Mouse (Mus musculus): ENCODE data around the gene Tcf23. TPM values are rescaled to one million over a fixed set of nuclear protein-coding genes. Genes with fewer than 3 reads are reported as not detected.

Gene Tcf23
- total and polyA plus RNA-seq, 3 experiments = not detected

DNA sequence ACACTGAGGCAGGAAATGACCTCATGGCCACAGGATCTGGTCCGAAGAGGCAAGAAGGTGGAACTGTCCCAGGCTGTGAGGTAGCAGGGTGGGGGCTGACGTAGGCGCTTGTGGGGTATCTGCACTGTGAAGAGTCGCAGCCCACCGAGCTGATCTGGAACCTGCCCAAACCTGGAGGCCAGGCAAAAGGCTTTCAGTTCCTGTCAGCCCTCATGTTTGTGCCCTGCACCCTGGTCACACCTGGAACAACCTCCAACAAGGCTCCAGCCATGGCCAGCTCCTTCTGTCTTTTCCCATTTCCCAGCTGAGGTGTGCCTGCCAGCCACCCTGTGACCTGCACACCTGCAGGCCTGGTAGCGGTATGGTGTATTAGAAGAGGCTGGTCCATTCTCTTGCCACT is 10.6 kb upstream of the Tcf23 start:
- Histone ChIP-seq H3K36me3 (replicated peaks in 1 of 2; ENCODE audit: control insufficient read depth in 1 of 2, insufficient read depth in 1 of 2, low read length in 1 of 2) (peaks cover 48 to 52% of the 10 kb centered on the region in 2 experiments), H3K27ac (ENCODE audit: insufficient read depth, low read depth) (no peak overlapping the region), H3K4me2 (ENCODE audit: insufficient read depth, low read depth, poor library complexity, severe bottlenecking) (no peak overlapping the region), H3K9ac (ENCODE audit: insufficient read depth, low read depth) (no peak overlapping the region), H3K4me3 (replicated peaks in 1 of 3; ENCODE audit: low read depth in 2 of 3, low read length in 2 of 3, poor library complexity in 1 of 3) (peak overlapping the region in 1 of 3 experiments; percentile 14), H3K27me3 (replicated peaks) (no peaks in the 10 kb centered on the region), H3K79me2 (replicated peaks; ENCODE audit: control insufficient read depth, extremely low read depth, insufficient read depth, poor library complexity, severe bottlenecking) (peaks cover 18% of the 10 kb centered on the region), H3K4me1 (ENCODE audit: control insufficient read depth in 1 of 2, insufficient read depth in 2 of 2) (peaks cover 14 to 35% of the 10 kb centered on the region in 2 experiments), H3K9me3 (replicated peaks; ENCODE audit: low read length) (peaks cover 5% of the 10 kb centered on the region)
- no peak for TF ChIP-seq JUND (conservative IDR thresholded peaks at IDR 0.05; ENCODE audit: low read depth, low read length)
- TF ChIP-seq RCOR1 (conservative IDR thresholded peaks at IDR 0.05; ENCODE audit: low read depth, low read length) = no peak
- no peak for TF ChIP-seq NRF1 (IDR thresholded peaks at IDR 0.05; ENCODE audit: low read depth, low read length)
- no peak for TF ChIP-seq POLR2A (IDR thresholded peaks at IDR 0.05; ENCODE audit: low read depth, low read length)
- dilution Hi-C loops (cut with MboI; ENCODE audit: extremely low pct_ligation_motif_present, extremely low pct_unique_long_range_greater_than_20kb, low sequenced_read_pairs) = no loop called here
- in situ Hi-C loops (cut with MboI; ENCODE audit: low pct_ligation_motif_present, low pct_unique_long_range_greater_than_20kb, low sequenced_read_pairs) = no loop called here
- no peak for DNase-seq (ENCODE audit: extremely low read depth)

DNA sequence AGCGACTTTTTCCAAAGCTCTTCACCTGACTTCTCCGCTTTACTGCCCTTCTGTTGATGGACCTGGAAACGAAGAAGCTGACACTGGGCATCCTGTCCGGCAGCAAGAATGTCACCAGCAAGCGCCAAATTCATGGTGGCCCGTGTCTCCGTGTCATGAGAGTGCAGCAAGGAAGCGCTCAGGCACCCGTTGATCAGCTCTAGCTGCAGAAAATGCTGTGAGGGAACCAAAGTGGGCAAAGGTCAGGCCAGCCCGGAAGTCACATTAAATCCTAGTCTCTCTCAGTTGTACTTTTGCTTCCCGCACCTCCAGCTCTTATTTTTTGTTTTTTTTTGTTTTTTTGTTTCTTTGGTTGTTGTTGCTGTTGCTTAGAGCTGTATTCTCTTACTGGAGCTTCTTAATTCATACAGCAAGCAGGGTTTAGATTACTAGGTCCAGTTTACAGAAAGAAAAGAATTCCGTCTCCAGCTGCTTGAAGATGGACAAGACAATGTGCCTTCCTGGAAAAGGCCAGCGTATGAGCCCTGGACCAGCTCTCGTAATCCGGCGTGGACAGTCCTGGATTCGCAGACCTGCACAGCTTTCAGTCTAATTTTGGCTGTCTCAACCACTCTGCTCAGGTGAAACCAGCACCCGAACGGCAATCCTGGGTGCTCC is 9.1 kb upstream of the Tcf23 start:
- dilution Hi-C loops (cut with MboI; ENCODE audit: extremely low pct_ligation_motif_present, extremely low pct_unique_long_range_greater_than_20kb, low sequenced_read_pairs) = no loop called here
- in situ Hi-C loops (cut with MboI; ENCODE audit: low pct_ligation_motif_present, low pct_unique_long_range_greater_than_20kb, low sequenced_read_pairs) = no loop called here
- H3K27me3 ChIP-seq (replicated peaks) = no peaks in the 10 kb centered on the region
- peak overlapping the region; percentile 97 to 98 (median 98) for H3K4me3 ChIP-seq (replicated peaks in 1 of 3; ENCODE audit: low read depth in 2 of 3, low read length in 2 of 3, poor library complexity in 1 of 3)
- H3K4me2 ChIP-seq (ENCODE audit: insufficient read depth, low read depth, poor library complexity, severe bottlenecking) = peak overlapping the region; percentile 42
- TF ChIP-seq UBTF (IDR thresholded peaks at IDR 0.05; ENCODE audit: low read depth, low read length) (no peak), RCOR1 (conservative IDR thresholded peaks at IDR 0.05; ENCODE audit: low read depth, low read length) (no peak)
- H3K9ac ChIP-seq (ENCODE audit: insufficient read depth, low read depth) = peak overlapping the region; percentile 96
- H3K9me3 ChIP-seq (replicated peaks; ENCODE audit: low read length) = peaks cover 10% of the 10 kb centered on the region
- H3K36me3 ChIP-seq (replicated peaks in 1 of 2; ENCODE audit: control insufficient read depth in 1 of 2, insufficient read depth in 1 of 2, low read length in 1 of 2) = peaks cover 33 to 38% of the 10 kb centered on the region in 2 experiments
- peak overlapping the region; percentile 34; the same call in 1 of the 2 replicates for H3K27ac ChIP-seq (ENCODE audit: insufficient read depth, low read depth)
- peaks cover 18% of the 10 kb centered on the region for H3K79me2 ChIP-seq (replicated peaks; ENCODE audit: control insufficient read depth, extremely low read depth, insufficient read depth, poor library complexity, severe bottlenecking)
- DNase-seq (ENCODE audit: extremely low read depth) = no peak
- H3K4me1 ChIP-seq (ENCODE audit: control insufficient read depth in 1 of 2, insufficient read depth in 2 of 2) = peaks cover 14 to 35% of the 10 kb centered on the region in 2 experiments

DNA sequence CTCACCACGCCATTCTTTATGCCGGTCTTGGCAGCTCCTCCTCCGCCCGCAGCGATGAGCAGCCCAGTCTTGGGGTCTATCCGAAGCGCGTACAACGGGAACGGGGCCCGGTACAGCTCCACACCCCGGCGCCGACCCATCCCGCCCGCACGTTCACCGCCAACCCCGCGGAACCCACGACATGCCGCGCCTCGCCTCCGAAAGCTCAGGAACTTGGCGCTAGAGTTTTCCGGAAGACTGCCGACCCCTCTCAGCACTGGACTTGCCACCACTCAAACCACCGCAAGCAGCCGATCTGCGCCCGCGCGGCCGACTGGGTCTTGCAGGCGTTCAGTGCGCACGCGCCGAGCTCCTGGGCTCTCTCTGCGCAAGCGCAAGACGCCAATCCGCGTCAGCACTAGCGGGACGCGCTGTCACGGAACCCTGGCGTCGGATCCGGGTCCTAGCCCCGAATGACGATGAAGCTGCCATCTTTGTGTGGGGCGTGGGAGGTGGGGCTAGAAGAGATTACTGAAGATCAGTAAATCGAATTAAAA is 8.4 kb upstream of the Tcf23 start, which contains the start of gene Preb:
Preb (minus strand) TSS at position 396 of the 536 bp plus-strand sequence.
- Histone ChIP-seq H3K36me3 (replicated peaks in 1 of 2; ENCODE audit: control insufficient read depth in 1 of 2, insufficient read depth in 1 of 2, low read length in 1 of 2) (peaks cover 26 to 31% of the 10 kb centered on the region in 2 experiments), H3K9ac (ENCODE audit: insufficient read depth, low read depth) (peak within 1 kb of the TSS; percentile 96), H3K9me3 (replicated peaks; ENCODE audit: low read length) (peaks cover 10% of the 10 kb centered on the region), H3K4me2 (ENCODE audit: insufficient read depth, low read depth, poor library complexity, severe bottlenecking) (peak within 1 kb of the TSS; percentile 42), H3K27ac (ENCODE audit: insufficient read depth, low read depth) (peak within 1 kb of the TSS; percentile 34; the same call in 1 of the 2 replicates), H3K79me2 (replicated peaks; ENCODE audit: control insufficient read depth, extremely low read depth, insufficient read depth, poor library complexity, severe bottlenecking) (peaks cover 18% of the 10 kb centered on the region), H3K4me3 (replicated peaks in 1 of 3; ENCODE audit: low read depth in 2 of 3, low read length in 2 of 3, poor library complexity in 1 of 3) (peak within 1 kb of the TSS; percentile 97 to 98 (median 98)), H3K4me1 (ENCODE audit: control insufficient read depth in 1 of 2, insufficient read depth in 2 of 2) (peaks cover 14 to 35% of the 10 kb centered on the region in 2 experiments), H3K27me3 (replicated peaks) (peaks cover 2% of the 10 kb centered on the region)
- dilution Hi-C loops (cut with MboI; ENCODE audit: extremely low pct_ligation_motif_present, extremely low pct_unique_long_range_greater_than_20kb, low sequenced_read_pairs) = no loop called here
- peak; percentile 98 for DNase-seq (ENCODE audit: extremely low read depth)
- in situ Hi-C loops (cut with MboI; ENCODE audit: low pct_ligation_motif_present, low pct_unique_long_range_greater_than_20kb, low sequenced_read_pairs) = no loop called here
- TF ChIP-seq CHD2 (IDR thresholded peaks at IDR 0.05; ENCODE audit: low read length) (0 out of 2 replicates have a peak, but pooled peaks have one; percentile 43), MAZ (IDR thresholded peaks at IDR 0.05; ENCODE audit: low read depth, low read length) (peak; percentile 42; the same call in 1 of the 2 replicates), MEF2A (IDR thresholded peaks at IDR 0.05; ENCODE audit: borderline replicate concordance, low read depth, low read length) (0 out of 2 replicates have a peak, but pooled peaks have one; percentile 60), POLR2A (IDR thresholded peaks at IDR 0.05; ENCODE audit: low read depth, low read length) (peak; percentile 96), ZMIZ1 (IDR thresholded peaks at IDR 0.05; ENCODE audit: low read depth, low read length) (peak; percentile 81), MAFK (IDR thresholded peaks at IDR 0.05; ENCODE audit: insufficient replicate concordance, low read length) (0 out of 2 replicates have a peak, but pooled peaks have one; percentile 63), SIN3A (IDR thresholded peaks at IDR 0.05; ENCODE audit: low read length) (peak; percentile 87), E2F4 (IDR thresholded peaks at IDR 0.05; ENCODE audit: insufficient replicate concordance, low read depth, low read length) (no peak), SMC3 (IDR thresholded peaks at IDR 0.05; ENCODE audit: low read depth, low read length) (no peak), ELF1 (IDR thresholded peaks at IDR 0.05; ENCODE audit: low read depth, low read length) (peak; percentile 87), MAX (IDR thresholded peaks at IDR 0.05; ENCODE audit: low read length) (0 out of 2 replicates have a peak, but pooled peaks have one; percentile 58), IRF4 (IDR thresholded peaks at IDR 0.05; ENCODE audit: low read depth, low read length) (0 out of 2 replicates have a peak, but pooled peaks have one; percentile 50), POLR2AphosphoS2 (IDR thresholded peaks at IDR 0.05; ENCODE audit: low read depth, low read length) (peak; percentile 80; the same call in 1 of the 2 replicates), MYC (IDR thresholded peaks at IDR 0.05; ENCODE audit: low read depth, low read length) (peak; percentile 37; the same call in 1 of the 2 replicates), JUN (IDR thresholded peaks at IDR 0.05; ENCODE audit: insufficient read depth, low read depth, low read length) (peak; percentile 29; the same call in 1 of the 2 replicates), BHLHE40 (IDR thresholded peaks at IDR 0.05; ENCODE audit: low read depth, low read length) (0 out of 2 replicates have a peak, but pooled peaks have one; percentile 20), JUND (conservative IDR thresholded peaks at IDR 0.05; ENCODE audit: low read depth, low read length) (no peak), RCOR1 (conservative IDR thresholded peaks at IDR 0.05; ENCODE audit: low read depth, low read length) (no peak; the same call in 1 of the 2 replicates), NRF1 (IDR thresholded peaks at IDR 0.05; ENCODE audit: low read depth, low read length) (peak; percentile 99), ZKSCAN1 (IDR thresholded peaks at IDR 0.05; ENCODE audit: borderline replicate concordance, low read depth, low read length) (no peak)
